Mouse (Mus musculus) gastrocnemius, postnatal 14 days (tissue): ENCODE results near the gene Pdcl. TPM values are rescaled to one million over a fixed set of nuclear protein-coding genes. Genes with fewer than 3 reads are reported as not detected.

Experiments
- DNase-seq: peaks from one replicate; pipeline ENCODE4 v3.0.0; 2021; ENCODE audit warnings: mixed read lengths
- intact Hi-C: fragments of 180-260 bp; cut with DNase I; formaldehyde crosslinking; loops from one replicate; pipeline ENCODE4 v1.15.1; 2025; ENCODE audit warnings: low total_unique reads
- long read RNA-seq, 2 experiments: library from polyadenylated mRNA; stranded (forward); transcript quantifications; one replicate each; pipeline ENCODE4 v2.0.0; 2021
- total RNA-seq, 2 experiments: library from RNA; stranded (reverse); gene quantifications; 2 replicates each; pipeline ENCODE4 v1.2.3; 2021

The Pdcl gene
- 10 to 100 TPM; 16.6 to 20.9 TPM for total RNA-seq
- long read RNA-seq, experiment 1, transcript Pdcl-201 (4 exons, 2,858 nt): major isoform, 9 of 11 reads
- long read RNA-seq, experiment 1, partial matches to known transcripts: 0 of 11 reads
- long read RNA-seq, experiment 1, other reads (novel, unspliced or antisense): 1 of 11 reads
- long read RNA-seq, experiment 2, transcript Pdcl-201 (4 exons, 2,858 nt): major isoform, 13 of 14 reads
- long read RNA-seq, experiment 2, partial matches to known transcripts: 0 of 14 reads
- long read RNA-seq, experiment 2, other reads (novel, unspliced or antisense): 1 of 14 reads

DNA sequence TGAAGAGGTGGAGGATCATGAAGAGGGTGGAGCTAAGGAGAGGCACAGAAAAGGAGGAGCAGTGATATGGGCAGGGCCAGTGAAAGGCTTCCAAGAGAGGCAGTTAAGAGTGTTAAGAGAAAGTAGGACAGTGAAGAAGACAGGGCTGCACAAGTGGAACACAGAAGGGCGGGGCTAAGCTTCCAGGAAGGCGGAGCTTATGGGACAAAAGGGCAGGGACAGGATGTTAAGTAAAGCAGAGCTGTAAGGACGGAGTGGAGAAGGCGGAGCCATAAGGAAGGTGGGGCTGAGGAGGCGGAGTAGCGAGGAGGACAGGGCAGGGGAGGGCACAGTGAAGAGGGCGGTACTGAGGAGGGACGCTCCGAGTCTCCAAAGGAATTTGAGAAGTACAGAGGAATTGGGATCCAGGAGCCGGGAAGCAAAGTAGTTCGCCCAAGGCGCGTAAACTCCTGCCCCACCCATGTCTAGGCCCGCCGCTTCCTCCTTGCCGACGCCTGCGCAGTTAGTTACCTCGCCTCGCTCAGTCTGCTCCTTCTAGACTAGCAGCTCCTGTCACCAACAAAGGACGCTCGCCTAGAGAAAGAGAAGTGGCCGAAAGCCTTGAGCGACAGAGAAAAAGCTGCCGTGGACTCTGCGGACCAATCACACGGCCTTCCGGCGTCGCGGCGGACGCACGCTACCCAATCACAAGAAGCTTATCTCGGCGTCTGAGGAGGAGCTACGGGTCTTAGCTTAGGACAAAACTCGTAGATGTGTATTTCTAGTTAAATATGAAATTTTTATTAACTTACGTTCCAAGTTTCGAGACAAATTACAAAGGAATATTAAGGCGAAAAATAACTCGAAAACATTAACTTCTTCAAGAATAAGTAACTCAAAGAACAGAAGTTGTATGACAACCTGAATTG lies at the start of gene Pdcl:
Gene Pdcl, minus strand, starts transcription at position 700 of the 908 bp plus-strand sequence.
- DNase-seq: peak; percentile 88
- intact Hi-C loops: no loop called here

DNA sequence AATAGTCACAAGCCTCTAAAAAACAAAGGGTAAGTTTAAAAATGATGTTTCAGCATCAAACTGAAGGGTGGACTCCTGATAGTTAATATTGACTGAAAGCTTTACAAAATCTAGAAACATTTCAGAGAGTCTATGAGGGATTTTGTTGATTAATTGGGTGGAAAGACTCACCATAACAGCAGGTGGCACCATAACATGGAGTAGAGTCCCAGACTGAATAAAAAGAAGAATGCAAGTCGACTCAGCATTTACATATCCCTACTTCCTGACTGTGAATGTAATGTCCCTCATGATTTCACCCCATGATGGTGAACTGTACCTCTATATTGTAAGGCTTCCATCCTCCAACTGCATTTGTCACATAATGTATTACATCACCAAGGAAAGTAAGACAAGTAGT lies 36.4 kb upstream of the Pdcl start:
- intact Hi-C loops: no loop called here
- no peak for DNase-seq

DNA sequence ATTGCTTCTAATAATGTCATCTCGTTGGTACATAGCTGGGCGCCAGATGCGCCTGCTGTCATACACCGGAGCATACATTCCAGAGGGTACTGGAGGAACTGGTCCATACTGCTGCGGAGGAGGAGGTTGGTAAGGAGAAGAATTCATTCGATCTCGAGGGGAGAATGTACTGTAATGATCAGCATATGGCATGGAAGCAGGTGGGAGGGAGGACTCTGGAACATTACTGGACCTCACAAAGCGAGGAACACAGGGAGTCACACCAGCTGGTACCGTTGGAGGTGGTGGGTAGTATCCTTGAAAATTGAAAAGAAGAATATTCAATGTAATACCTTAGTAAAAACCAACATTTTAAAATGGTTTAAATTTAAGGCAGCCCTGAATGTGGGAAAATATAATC lies 23.8 kb upstream of the Pdcl start:
- intact Hi-C loops: loop anchor here (10.0 kb wide), 1 partner anchor 102 kb away; no protein-coding TSS in a partner anchor
- no peak for DNase-seq

DNA sequence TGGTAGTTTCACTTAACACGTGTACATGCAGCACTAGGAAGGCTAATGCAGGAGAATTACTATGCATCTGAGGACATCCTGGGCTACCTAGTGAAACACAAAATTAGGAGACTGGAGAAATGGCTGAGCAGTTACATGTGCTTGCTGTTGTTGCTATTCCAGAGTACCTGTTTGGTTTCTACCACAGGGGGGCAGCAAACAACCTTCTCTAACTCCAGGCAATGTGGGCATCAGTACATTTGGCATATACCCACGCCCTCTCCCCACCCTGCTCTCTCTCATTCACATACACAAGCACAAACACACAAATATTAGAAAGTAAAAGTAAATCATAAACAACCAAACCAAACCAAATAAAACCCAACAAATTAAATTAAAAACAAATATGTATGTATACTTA lies 21.1 kb upstream of the Pdcl start:
- intact Hi-C loops: loop anchor here (10.0 kb wide), 1 partner anchor 105 kb away; no protein-coding TSS in a partner anchor
- peak; percentile 22 for DNase-seq

DNA sequence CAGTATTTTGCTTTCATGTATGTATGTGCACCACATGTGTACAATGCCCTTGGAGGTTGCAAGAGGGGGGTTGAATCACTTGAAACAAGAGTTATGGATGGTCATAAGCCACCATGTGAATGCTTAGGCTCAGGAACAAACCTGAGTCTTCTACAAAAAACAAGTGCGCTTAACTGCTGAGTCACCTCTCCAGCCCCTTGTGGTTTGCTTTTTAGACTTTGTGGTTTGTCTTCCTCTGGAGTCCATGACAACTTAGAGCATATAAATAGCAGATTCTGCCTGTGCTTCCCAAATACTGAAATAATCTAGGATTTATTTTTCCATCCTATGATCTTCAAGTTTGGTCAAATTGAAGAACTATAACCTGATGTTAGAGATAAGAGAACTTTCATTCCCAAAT lies 16.9 kb upstream of the Pdcl start:
- intact Hi-C loops: no loop called here
- no peak for DNase-seq

DNA sequence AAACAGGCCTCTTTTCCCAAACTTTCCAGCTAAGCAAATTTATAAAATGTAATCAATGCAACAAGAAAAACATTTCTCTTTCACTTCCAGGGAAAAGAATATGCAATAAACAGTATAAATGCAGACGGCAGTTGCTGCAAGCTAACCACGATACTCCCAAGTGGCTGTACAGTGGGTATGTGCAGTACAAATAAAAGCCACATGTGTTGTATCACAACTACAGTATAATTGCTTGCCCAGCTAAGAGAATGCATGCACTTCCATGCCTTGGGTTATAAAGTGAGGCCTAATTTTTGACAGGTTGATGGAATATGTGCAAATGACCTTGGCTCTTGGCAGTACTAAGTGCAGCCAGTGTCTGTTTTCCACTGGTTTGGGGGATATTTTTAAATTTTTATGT lies 11.5 kb upstream of the Pdcl start:
- no peak for DNase-seq
- intact Hi-C loops: no loop called here

DNA sequence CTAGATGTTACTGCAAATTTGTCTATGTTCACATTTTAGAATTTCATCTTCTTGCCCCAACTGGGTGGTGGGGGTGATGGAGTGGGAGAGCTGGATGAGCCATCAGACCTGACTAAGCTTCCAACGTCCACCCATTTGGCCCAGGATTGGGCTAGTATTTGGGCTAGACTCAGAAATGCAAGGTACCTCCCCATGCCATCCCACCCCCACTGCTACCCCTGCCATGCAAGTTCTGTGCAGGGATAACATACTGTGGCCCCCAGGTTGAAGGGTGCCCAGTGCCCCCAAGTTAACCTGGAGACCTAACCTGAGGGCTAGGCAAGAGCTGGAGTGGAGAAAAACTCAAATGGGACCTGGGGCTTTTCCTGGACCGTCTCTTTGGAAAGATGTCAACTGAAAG lies 776 bp upstream of the Pdcl start:
- intact Hi-C loops: no loop called here
- DNase-seq: peak; percentile 8

DNA sequence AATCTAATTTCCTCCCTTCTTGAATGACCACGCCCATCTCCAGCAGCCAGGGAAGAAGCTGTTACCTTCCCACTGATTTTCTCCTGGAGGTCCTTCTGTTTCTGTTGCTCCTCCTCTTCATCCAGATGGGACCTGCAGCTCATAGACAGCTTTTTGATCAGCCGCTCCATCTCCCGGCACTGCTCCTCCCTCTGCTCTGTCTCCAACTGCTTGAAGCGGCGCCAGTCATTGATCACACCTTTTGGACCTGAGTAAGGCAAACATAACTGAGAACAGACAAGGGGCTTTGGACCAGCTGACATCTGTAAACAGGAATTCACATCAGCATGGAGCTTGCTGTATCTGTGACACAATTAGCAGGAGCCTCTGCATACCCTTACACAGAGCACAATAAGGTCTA lies 3.6 kb downstream of the Pdcl start:
- no peak for DNase-seq
- intact Hi-C loops: no loop called here

DNA sequence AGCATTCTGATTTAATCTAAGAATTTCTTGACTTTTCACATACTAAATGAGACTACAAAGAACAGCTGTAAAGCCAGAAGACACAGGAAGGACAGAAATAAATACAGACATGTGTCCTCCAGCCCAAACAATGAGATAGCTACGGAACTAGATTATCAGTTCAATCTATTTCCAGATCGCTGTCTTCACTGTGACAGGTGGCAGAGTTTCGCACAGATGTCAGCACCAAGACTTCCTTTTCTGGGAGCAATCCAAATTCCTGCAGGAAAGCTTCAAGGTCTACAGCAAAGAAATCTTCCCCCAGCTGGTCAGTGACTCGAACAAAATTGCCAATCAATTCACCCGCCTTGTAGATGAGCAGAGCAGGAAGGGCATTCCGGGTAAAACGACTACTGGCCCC lies 7.5 kb downstream of the Pdcl start:
- intact Hi-C loops: no loop called here
- no peak for DNase-seq

DNA sequence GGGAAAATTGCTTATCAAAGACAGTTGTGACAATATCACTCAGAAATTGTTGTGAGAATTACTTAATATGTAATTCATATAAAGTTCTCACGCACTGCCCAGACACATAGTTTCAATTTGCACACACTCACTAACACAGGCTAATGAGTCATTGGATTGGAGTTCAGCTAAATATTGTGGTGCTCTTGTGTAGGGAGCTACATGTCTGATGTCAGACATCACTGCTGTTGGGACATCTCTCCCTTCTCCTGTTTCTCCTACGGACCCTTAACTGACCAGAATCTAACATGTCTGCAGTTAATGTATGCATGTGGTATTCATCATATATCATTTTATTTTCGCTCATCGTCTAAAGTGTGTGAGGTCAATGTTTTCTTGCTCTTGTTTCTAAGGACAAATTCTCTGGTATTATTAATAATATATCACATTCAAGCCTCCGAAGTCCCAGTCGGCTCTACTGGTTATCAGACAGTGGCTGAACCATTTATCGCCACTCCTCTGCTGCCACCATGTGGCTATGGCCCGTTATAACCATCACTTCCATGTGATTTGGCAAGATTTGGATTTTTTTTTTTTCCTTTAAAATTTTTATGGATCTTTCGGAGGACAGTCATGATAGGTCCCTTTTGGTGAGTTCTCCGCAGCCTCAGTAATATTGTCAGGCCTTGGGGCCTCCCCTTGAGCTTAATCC lies 20.5 kb downstream of the Pdcl start:
- intact Hi-C loops: no loop called here
- peak; percentile 17 for DNase-seq

DNA sequence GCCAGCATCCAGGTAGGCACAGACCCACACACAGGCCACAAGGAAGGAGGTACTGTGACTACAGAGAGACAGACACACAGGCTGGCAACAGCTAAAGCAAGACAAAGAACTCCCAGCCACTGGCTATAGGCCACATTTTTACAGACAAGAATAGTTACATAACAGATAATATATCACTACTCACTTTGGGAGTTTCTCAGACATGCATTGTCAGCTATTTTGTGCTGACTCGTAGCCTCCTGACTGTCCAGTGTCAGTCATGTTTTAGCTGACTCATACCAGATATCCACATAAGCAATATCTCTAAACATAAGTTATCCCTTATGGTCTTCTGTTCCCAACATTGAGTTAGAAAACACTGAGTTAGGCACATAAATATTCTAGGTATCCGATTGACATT lies 25.8 kb downstream of the Pdcl start:
- no peak for DNase-seq
- intact Hi-C loops: no loop called here

DNA sequence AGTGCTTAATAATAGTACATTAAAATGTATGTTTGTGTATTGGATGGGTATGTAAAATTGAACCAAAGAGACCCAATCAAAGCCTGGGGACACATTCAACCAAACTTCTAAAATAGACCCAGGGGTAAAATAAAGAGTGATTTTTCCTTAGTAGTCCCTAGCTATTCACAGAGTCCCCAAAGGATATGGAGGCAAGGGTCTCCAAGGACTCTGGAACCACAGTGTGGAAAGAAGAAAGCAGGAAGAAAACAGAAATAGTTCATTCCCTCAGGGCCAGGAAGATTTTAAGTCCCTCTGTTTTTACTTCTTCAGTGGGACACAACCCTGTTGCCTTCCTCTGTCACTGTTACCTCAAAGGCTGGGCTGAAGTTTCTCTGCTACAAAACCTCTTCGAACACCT lies 32.9 kb downstream of the Pdcl start, which contains the start of gene Olfr368:
Gene Olfr368, plus strand, starts transcription at position 301 of the 400 bp plus-strand sequence.
- no peak for DNase-seq
- intact Hi-C loops: no loop called here

Other genes with a start within 250 kb of the Pdcl start
- gene Olfr362, start 241.4 kb downstream of the Pdcl start, total RNA-seq: not detected
- gene Olfr364-ps1, start 220.0 kb downstream of the Pdcl start, total RNA-seq: not detected
- not detected for gene Olfr365, start 171.1 kb downstream of the Pdcl start, total RNA-seq
- gene Olfr366, start 147.8 kb downstream of the Pdcl start, total RNA-seq: not detected
- not detected for gene Olfr368, start 32.8 kb downstream of the Pdcl start, total RNA-seq
- gene Rc3h2, start 63.6 kb upstream of the Pdcl start, total RNA-seq: 10 to 100 TPM; 30.4 to 33.4 TPM
- 1 to 10 TPM; 2.9 TPM for gene Zbtb26, start 83.8 kb upstream of the Pdcl start, total RNA-seq
- 1 to 10 TPM; 3.3 to 3.9 TPM for gene Zbtb6, start 83.8 kb upstream of the Pdcl start, total RNA-seq
- gene Rabgap1, start 83.9 kb upstream of the Pdcl start, total RNA-seq: 10 to 100 TPM; 28.9 to 35.2 TPM
- gene Gpr21, start 157.0 kb upstream of the Pdcl start, total RNA-seq: 1 to 10 TPM in 1 of 2 experiments, under 1 TPM in 1; 0.68 to 1.8 TPM